Mouse (Mus musculus): ENCODE measurements around the gene Vps26a.

- TF ChIP-seq CTCF (IDR thresholded peaks at IDR 0.05; ENCODE audit: low read depth, low read length) (no peak), POLR2A (IDR thresholded peaks at IDR 0.05; ENCODE audit: insufficient read depth, low read length) (no peak)
Measured at GRCm38 (mm10) chr10:62430427-62430826, 56.2 kb downstream of the Vps26a start.

All from ES-Bruce4 (cell line).